Mouse (Mus musculus) G1E-ER4 (cell line): ENCODE results near the gene Slco4c1. TPM values are rescaled to one million over a fixed set of nuclear protein-coding genes. Genes with fewer than 3 reads are reported as not detected.

Source experiments
- GATA1 ChIP-seq: IDR thresholded peaks from one replicate; pipeline ENCODE4 v1.8.0; 2012; ENCODE audit warnings: low read length, inconsistent platforms
- polyA plus RNA-seq: library from polyadenylated mRNA; stranded (reverse); fragments of >175 nt; gene quantifications from 2 replicates; pipeline ENCODE4 v1.2.3, GENCODE M21; 2012

Slco4c1 gene
- polyA plus RNA-seq, result not detected in 2 replicates

GRCm38 (mm10) chr1:96871528-96872360 is at the start of gene Slco4c1:
Gene Slco4c1 (minus strand): TSS chr1:96872171.
- no peak for TF ChIP-seq GATA1

GRCm38 (mm10) chr1:96917333-96917732 is 45.4 kb upstream of the Slco4c1 start:
- TF ChIP-seq GATA1, result no peak

- TF ChIP-seq GATA1, result no peak
Measured at GRCm38 (mm10) chr1:96883788-96884187, 11.8 kb upstream of the Slco4c1 start.

- no peak for TF ChIP-seq GATA1
Measured at GRCm38 (mm10) chr1:96878572-96878971, 6.6 kb upstream of the Slco4c1 start.

DNA sequence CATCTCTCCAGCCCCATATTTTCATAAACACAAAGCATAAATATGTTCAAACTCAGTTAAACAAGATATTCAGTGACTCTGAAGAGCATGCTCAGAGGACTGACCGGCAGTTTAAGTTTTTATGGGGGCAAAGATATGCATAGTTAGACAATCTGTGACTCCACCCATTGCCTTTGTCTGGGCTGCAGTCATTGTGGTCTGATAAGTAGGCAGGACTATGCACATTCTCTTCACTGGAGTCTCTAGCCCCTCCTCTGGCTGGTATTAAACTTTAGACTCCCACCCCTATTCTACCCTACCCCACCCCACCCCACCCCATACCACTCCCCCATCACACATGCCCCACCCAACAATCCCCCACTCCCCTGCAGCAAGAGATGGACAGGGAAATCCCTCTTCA is 4.1 kb upstream of the Slco4c1 start:
- TF ChIP-seq GATA1, result no peak

DNA sequence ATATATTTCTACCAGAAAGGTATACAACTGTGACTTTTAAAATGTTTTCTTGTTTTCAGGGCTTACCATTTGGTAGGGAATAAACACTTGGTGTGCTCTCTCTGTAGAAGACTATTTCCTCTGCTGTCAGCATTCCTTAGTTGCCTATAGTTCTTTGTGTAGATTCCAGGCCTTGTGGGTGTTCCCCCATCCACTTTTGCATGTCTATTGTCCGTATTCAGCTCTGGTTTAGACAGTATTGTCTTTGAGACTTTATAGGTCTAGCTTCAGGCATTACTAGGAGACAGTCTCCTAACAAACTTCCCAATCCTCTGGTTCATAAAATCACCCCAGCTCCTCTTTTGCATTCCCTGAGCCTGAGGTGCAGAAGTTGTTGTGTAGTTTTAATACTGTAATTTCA is 2.7 kb upstream of the Slco4c1 start:
- TF ChIP-seq GATA1, result no peak

GRCm38 (mm10) chr1:96872361-96872693 is 356 bp upstream of the Slco4c1 start:
- no peak for TF ChIP-seq GATA1

- no peak for TF ChIP-seq GATA1
Measured at GRCm38 (mm10) chr1:96870764-96871307, 1.1 kb downstream of the Slco4c1 start.

DNA sequence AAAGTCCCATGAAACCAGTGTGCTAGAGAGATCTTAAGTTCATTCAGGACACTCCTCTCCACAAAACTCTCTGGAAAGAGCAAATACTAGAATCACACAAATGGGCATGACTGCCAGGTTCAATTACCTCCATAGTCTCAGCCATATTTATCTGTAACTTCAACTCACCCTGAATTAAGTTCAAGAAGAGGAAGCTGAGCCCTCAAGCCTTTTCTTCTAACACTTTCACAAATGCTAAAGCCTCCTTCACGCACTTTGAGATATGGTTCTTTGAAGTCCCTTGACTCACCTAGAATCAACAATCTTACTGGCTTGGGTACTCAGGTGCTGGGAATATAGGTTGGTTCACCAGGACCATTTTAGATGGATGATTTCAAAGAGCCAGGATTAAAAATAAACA is 3.2 kb downstream of the Slco4c1 start:
- TF ChIP-seq GATA1, result no peak

DNA sequence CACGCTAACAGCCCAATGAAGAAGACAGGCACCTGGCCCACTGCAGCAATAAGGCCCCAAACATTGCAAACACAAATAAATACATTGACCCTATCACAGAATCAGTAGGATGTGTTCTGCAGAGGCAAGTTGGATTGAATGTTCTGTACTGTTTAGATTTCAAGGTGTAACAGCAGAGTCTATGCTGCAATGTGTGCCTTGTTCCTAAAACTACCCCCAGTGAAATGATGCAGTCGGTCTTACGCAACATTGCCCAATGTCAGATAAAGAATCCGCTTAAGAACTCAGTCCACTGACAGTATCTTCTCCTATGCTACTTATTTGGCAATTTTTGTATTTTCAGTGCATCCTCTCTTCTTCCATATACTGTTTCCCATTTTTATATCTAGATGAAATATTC is 6.0 kb downstream of the Slco4c1 start:
- no peak for TF ChIP-seq GATA1

DNA sequence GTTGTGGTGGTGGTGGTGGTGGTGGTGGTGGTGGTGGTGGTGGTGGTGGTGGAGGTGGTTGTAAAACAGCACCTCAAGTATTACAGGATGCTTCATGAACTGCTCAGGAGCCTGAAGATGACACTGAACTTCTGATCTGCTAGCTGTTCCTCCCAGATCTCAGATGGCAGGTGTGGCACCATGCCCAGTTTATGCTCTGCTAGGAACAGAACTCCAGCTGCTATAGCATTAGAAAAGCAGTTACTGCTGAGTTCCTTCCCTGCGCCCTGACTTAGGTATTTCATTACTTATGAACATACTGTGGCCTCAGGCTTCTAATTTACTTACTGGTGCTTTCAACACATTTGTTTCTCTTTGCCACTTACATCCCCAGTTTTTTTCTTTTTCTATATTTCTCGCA is 7.9 kb downstream of the Slco4c1 start:
- no peak for TF ChIP-seq GATA1

- no peak for TF ChIP-seq GATA1
Measured at GRCm38 (mm10) chr1:96859995-96860684, 11.8 kb downstream of the Slco4c1 start.

- no peak for TF ChIP-seq GATA1
Measured at GRCm38 (mm10) chr1:96853541-96853940, 18.4 kb downstream of the Slco4c1 start.

DNA sequence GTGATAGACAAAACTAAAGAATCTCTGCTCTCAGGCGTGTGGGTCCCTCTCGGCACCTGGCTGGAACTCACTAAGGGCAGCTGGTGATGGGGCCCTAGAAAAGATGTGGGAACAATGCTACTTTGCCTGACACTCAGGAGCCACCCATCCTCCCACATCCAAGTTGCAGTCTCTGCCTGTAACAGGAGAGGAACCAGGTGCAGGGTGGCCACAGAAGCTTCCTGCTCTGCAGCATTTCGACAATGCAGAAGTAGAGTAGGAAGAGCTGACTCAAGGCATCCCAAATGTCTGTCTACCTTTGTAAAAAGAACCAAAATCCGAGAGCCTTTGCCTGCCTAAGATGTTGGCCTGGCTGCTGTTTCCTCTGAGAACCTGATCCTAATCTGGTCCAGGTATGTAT is 22.9 kb downstream of the Slco4c1 start:
- no peak for TF ChIP-seq GATA1

DNA sequence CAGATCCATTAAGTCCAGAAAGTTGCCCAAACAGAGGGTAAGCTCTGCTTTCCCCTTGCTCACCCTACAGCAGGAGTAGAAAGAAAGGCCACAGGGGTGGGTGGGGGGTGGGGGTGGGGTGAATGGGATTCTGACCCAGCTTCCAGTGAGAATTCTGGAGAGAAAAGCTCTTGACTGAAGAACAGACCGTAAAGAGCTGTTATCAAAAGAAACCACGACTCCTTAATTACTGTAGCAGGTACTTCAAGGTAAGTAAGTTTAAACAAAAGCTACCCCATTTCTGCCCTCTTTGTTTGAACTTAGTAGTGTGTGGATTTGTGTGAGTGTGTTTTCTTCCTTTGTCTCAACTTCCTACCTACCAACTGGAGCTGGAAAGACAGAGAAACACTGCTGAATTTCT is 23.4 kb downstream of the Slco4c1 start:
- TF ChIP-seq GATA1, result no peak

DNA sequence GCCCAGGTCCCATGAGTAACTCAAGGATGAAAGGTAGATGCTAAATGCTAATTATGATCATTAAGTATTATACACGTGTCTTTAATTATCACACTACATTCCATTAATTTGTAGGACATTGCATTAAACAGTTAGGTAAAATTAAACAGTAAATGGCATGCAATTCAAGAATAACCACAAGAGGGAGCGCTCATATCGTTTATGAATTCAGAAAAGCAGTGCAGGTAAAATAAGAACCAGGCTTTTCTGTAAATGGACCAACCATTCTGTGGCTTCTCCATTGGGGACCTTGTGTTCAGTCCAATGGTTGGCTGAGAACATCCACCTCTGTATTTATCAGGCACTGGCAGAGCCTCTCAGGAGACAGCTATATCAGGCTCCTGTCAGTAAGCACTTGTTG is 25.2 kb downstream of the Slco4c1 start:
- TF ChIP-seq GATA1, result no peak

DNA sequence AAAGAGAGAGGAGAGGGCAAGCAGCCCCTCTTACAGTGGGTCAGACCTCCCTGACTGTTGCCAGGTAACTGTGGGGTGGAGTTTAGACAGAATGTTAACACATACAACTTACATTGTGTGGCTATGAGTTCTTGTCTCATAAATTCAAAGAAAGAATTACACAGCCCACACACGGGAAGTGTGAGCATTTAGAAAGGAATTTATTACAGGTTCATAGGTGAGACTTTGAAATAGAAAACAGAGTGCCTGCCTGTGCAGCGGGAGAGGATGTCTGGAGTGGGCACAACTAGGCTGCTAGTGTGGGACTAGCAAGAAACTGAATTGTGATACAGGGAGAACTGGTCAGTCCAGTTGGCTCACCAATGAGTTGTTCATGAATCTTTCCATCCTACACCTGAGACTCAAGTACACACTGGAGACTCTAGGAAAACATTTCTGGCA is 66.7 kb downstream of the Slco4c1 start:
- TF ChIP-seq GATA1, result no peak
